Mouse (Mus musculus): Measurements from ENCODE around the gene Kpna4. TPM values are rescaled to one million over a fixed set of nuclear protein-coding genes. Genes with fewer than 3 reads are reported as not detected.

Gene Kpna4
- total and polyA plus RNA-seq, 3 experiments = 19.4 to 50.5 (median 38.5) TPM

DNA sequence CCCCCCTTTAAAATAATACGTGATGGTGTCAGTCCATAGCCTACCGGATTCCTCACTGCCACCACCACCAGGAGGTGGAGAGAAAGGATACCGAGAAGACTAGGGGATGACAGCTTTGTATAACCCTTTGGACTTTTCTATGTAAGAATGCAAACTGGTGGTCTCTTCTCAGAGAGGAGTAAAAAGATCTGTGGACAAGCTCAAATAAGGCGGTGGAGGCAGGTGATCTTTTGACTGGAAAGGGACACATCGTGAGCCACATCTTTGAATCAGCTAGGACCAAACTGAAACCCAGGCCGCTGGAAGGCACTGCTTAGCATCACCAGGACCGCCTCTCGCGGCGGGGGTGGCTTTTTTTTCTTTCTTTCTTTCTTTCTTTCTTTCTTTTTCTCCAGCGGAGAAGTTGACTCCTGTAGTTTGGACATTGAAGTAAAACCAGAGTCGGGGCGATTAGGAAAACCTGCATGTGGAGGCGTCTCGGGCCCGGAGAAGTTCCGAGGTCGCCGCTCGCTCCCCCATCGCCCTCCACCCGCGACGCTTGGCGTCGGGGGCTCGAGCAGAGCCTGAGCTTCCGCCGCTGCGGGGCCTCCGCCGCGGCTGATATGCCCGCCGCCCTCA lies 913 bp downstream of the Kpna4 start:
- H3K4me1 ChIP-seq (ENCODE audit: control insufficient read depth in 1 of 2, insufficient read depth in 2 of 2, low read length in 2 of 2) = peaks cover 4 to 29% of the 10 kb centered on the region in 2 experiments; a peak in 3 of 4 replicates
- DNase-seq (ENCODE audit: low read depth, low spot score) = peak; percentile 76
- H3K9ac ChIP-seq (ENCODE audit: control insufficient read depth, low read depth, low read length, poor library complexity, severe bottlenecking) = peak overlapping the region; percentile 95
- peak overlapping the region; percentile 83 to 92 for H3K4me3 ChIP-seq (ENCODE audit: control insufficient read depth in 1 of 2, insufficient read depth in 1 of 2, low read depth in 2 of 2, low read length in 2 of 2)
- peaks cover 43% of the 10 kb centered on the region for H3K79me2 ChIP-seq (ENCODE audit: control insufficient read depth, insufficient read depth, low read length, poor library complexity)
- peak overlapping the region; percentile 30 for H3K27ac ChIP-seq (ENCODE audit: control insufficient read depth, low read depth, low read length)
- peaks cover 5 to 33% of the 10 kb centered on the region in 2 experiments for H3K36me3 ChIP-seq (ENCODE audit: control insufficient read depth in 1 of 2, insufficient read depth in 2 of 2, low read length in 2 of 2)
- no peaks in the 10 kb centered on the region for H3K9me3 ChIP-seq (replicated peaks; ENCODE audit: insufficient read depth, low read length)
- H3K27me3 ChIP-seq (ENCODE audit: control insufficient read depth in 1 of 2, insufficient read depth in 2 of 2, low read length in 2 of 2) = peaks cover 0 to 2% of the 10 kb centered on the region in 2 experiments; a peak in 3 of 4 replicates
- TF ChIP-seq E2F4 (IDR thresholded peaks at IDR 0.05; ENCODE audit: borderline replicate concordance, low read depth, low read length) = no peak
- TF ChIP-seq RCOR1 (IDR thresholded peaks at IDR 0.05; ENCODE audit: low read depth, low read length) = no peak
- no peak for TF ChIP-seq UBTF (IDR thresholded peaks at IDR 0.05; ENCODE audit: borderline replicate concordance, insufficient read depth, low read depth, low read length)
- TF ChIP-seq CHD2 (IDR thresholded peaks at IDR 0.05; ENCODE audit: low read length) = no peak
- TF ChIP-seq TBP (IDR thresholded peaks at IDR 0.05; ENCODE audit: low read depth, low read length) = no peak
- no peak for TF ChIP-seq ETS1 (IDR thresholded peaks at IDR 0.05; ENCODE audit: low read depth, low read length)
- no peak for TF ChIP-seq MAFK (IDR thresholded peaks at IDR 0.05; ENCODE audit: borderline replicate concordance, low read depth, low read length)
- no peak for TF ChIP-seq MEF2A (IDR thresholded peaks at IDR 0.05; ENCODE audit: extremely low read depth, insufficient replicate concordance, low read depth, low read length, poor library complexity, severe bottlenecking)
- no peak for TF ChIP-seq ELF1 (IDR thresholded peaks at IDR 0.05; ENCODE audit: low read depth, low read length)
- TF ChIP-seq CHD1 (IDR thresholded peaks at IDR 0.05; ENCODE audit: low read depth, low read length) = no peak
- TF ChIP-seq MYC (IDR thresholded peaks at IDR 0.05; ENCODE audit: low read depth, low read length) = no peak
- no peak for TF ChIP-seq MXI1 (IDR thresholded peaks at IDR 0.05; ENCODE audit: low read depth, low read length)
- TF ChIP-seq MYB (IDR thresholded peaks at IDR 0.05; ENCODE audit: low read depth, low read length) = no peak
- no peak for TF ChIP-seq BHLHE40 (IDR thresholded peaks at IDR 0.05; ENCODE audit: borderline replicate concordance, low read depth, low read length)

DNA sequence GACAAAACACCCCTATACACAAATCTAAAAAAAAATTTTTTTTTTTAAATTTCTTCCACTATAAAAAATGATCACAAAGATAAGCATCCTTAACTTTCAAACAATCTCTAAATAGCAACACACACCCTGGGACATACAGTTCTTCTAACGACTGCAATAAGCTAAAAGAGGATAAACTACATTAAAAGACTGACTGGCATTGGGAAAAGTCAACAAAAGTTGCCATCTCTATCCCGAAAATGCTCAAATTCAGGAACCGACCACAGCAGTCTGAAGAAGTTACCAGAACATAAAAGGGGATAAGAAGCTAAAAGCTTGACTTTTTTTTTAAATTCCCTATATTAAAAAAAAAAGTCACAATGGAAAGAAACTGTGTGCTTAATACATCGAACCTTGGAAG lies 1.5 kb downstream of the Kpna4 start:
- Histone ChIP-seq H3K79me2 (ENCODE audit: control insufficient read depth, insufficient read depth, low read length, poor library complexity) (peaks cover 48% of the 10 kb centered on the region), H3K9ac (ENCODE audit: control insufficient read depth, low read depth, low read length, poor library complexity, severe bottlenecking) (peak overlapping the region; percentile 95), H3K27ac (ENCODE audit: control insufficient read depth, low read depth, low read length) (no peak overlapping the region)

More for the DNA sequence above, 1.5 kb downstream of the Kpna4 start:
- peaks cover 5 to 37% of the 10 kb centered on the region in 2 experiments for H3K36me3 ChIP-seq (ENCODE audit: control insufficient read depth in 1 of 2, insufficient read depth in 2 of 2, low read length in 2 of 2)
- H3K4me3 ChIP-seq (ENCODE audit: control insufficient read depth in 1 of 2, insufficient read depth in 1 of 2, low read depth in 2 of 2, low read length in 2 of 2) = peak overlapping the region; percentile 83 to 92
- H3K4me1 ChIP-seq (ENCODE audit: control insufficient read depth in 1 of 2, insufficient read depth in 2 of 2, low read length in 2 of 2) = peaks cover 7 to 29% of the 10 kb centered on the region in 2 experiments; a peak in 3 of 4 replicates
- H3K9me3 ChIP-seq (replicated peaks; ENCODE audit: insufficient read depth, low read length) = no peaks in the 10 kb centered on the region
- TF ChIP-seq SIN3A (IDR thresholded peaks at IDR 0.05; ENCODE audit: low read length) (peak; percentile 6; the same call in 1 of the 2 replicates), MAX (IDR thresholded peaks at IDR 0.05; ENCODE audit: low read length) (no peak), TBP (IDR thresholded peaks at IDR 0.05; ENCODE audit: low read depth, low read length) (no peak), POLR2AphosphoS5 (IDR thresholded peaks at IDR 0.05; ENCODE audit: borderline replicate concordance, low read depth, low read length) (no peak), TAL1 (IDR thresholded peaks at IDR 0.05; ENCODE audit: low read length) (no peak), NELFE (IDR thresholded peaks at IDR 0.05; ENCODE audit: low read depth, low read length) (no peak)
- no peaks in the 10 kb centered on the region for H3K27me3 ChIP-seq (ENCODE audit: control insufficient read depth in 1 of 2, insufficient read depth in 2 of 2, low read length in 2 of 2)
- no peak for DNase-seq (ENCODE audit: low read depth, low spot score)

All from MEL (cell line).